Mouse (Mus musculus) A20 (cell line): ENCODE data around the gene Btbd35f8.
"Not testable (repeated sequence)": the region's sequence is repeated elsewhere in the genome, so short reads cannot be mapped to it uniquely, and the experiment has no call there.

ENCODE experiments used
- DNase-seq: peaks from one replicate; pipeline ENCODE4 v3.0.0-alpha.2; 2011; ENCODE audit warnings: low read depth, low spot score

Gene Btbd35f8

GRCm38 (mm10) chrX:34450224-34450623 lies at the start of gene Btbd35f8:
TSS of gene Btbd35f8 (plus strand) at chrX:34450524.
- not testable (repeated sequence) for DNase-seq
